Mouse (Mus musculus) right cerebral cortex, postnatal 25 days (tissue): ENCODE data around the gene Gm21822.
"Not testable (repeated sequence)": the region's sequence is repeated elsewhere in the genome, so short reads cannot be mapped to it uniquely, and the experiment has no call there.

Experiments
- DNase-seq: peaks from one replicate; pipeline ENCODE4 v3.0.0; 2022

Gene Gm21822

GRCm38 (mm10) chrY:18654182-18654581 is at the start of gene Gm21822:
TSS of gene Gm21822 (plus strand) at chrY:18654482.
- not testable (repeated sequence) for DNase-seq
